Mouse (Mus musculus) megakaryocyte, adult 5-6 weeks (primary cell): Measurements from ENCODE around the gene Smim10l1. TPM values are rescaled to one million over a fixed set of nuclear protein-coding genes. Genes with fewer than 3 reads are reported as not detected.
A peak's percentile ranks its signal among the peaks of the same experiment; 100 is the strongest.

Experiments used
- ATAC-seq: 2 replicates; pipeline ENCODE4 v1.8.0; 2016; ENCODE audit warnings: mild to moderate bottlenecking, inconsistent platforms; ENCODE audit not compliant: poor library complexity, severe bottlenecking
- total RNA-seq, 2 experiments: library from RNA; stranded (forward) in 1 of 2; stranded (reverse) in 1 of 2; fragments of 153-499, 151-499 nt in 1 of 2; fragments of 221-1000, 200-1000 nt in 1 of 2; gene quantifications; 2 replicates each; pipeline versions ENCODE4 v1.2.3 to v1.2.4; 2015 to 2017

Smim10l1 gene
- total RNA-seq (2015) (30.6 and 42.4 TPM in 2 replicates), total RNA-seq (2017) (66.5 and 67.9 TPM in 2 replicates)

GRCm38 (mm10) chr6:133104609-133104921 is at the start of gene Smim10l1:
Gene Smim10l1 (plus strand): TSS chr6:133104909.
- ATAC-seq = no peak

DNA sequence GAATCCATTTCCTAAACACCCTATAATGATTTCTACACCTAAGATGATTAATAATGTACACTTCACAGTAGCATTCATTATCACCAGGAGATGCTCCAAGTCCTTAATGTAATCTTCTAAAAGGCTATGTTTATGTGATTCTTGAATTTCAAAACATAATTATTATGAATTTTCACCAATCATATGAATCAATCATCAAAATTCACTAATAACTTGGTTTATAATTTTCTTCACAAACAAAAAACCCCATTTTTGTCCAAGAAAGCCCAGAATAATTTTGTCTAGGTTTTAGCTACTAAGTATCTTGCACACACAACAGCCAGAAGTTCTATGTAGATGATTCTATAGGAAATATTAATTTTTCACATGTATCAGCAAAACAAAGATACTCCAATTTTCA is 49.0 kb upstream of the Smim10l1 start, which contains the start of gene Tas2r140:
Gene Tas2r140, minus strand, starts transcription at position 101 of the 400 bp plus-strand sequence.
- ATAC-seq = no peak

DNA sequence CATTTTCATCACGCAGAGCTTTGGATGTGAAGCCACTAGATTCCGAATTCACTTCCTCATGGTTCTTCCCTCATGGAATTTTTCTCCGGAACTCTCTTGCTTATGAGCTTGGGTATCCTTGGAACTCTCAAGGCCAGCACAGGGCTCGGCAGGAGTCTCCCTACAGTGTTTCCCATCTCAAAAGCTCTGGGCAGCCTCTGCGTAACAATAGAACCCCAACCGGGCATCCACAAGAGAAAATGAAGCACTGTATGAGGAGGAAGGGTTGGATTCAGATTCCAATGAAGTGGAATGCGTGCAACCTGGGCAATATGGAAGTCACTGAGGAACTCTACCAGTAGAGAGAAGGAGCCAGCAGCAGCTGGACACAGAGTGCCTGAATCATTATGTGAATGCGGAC is 12.5 kb upstream of the Smim10l1 start:
- ATAC-seq = no peak

DNA sequence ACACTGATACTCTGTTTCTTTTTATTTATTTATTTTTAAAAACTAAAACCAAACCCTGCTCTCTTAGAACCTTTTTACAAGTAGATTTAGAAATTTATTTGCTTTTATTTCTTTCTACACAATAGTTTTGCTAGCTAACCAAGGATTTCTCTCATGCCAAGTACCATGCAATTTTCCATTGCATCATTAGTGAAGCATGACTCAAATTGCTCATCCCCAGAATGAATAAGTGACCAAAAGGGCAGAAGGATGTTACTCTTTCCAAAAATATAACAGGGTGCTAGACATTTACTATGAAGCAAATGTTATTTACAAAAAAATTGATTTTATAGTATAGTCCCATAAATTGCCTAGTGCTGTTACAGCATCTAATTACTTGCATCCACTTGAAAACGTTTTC is 2.3 kb upstream of the Smim10l1 start:
- ATAC-seq = no peak

- ATAC-seq = peak; percentile 93
These were observed 482 bp downstream of the Smim10l1 start for GRCm38 (mm10) chr6:133104922-133105859.

Other genes with a start within 250 kb of the Smim10l1 start
- not detected in 2 replicates for gene Tas2r116, start 249.5 kb upstream of the Smim10l1 start, total RNA-seq (2015)
- not detected in 2 replicates for gene Tas2r116, start 249.5 kb upstream of the Smim10l1 start, total RNA-seq (2017)
- gene Tas2r110, start 236.9 kb upstream of the Smim10l1 start, total RNA-seq (2015) = not detected in 2 replicates
- gene Tas2r110, start 236.9 kb upstream of the Smim10l1 start, total RNA-seq (2017) = not detected in 2 replicates
- not detected in 2 replicates for gene Tas2r113, start 211.9 kb upstream of the Smim10l1 start, total RNA-seq (2015)
- gene Tas2r113, start 211.9 kb upstream of the Smim10l1 start, total RNA-seq (2017) = not detected in 2 replicates
- gene Tas2r125, start 195.3 kb upstream of the Smim10l1 start, total RNA-seq (2015) = not detected in 2 replicates
- not detected in 2 replicates for gene Tas2r125, start 195.3 kb upstream of the Smim10l1 start, total RNA-seq (2017)
- gene Tas2r129, start 153.8 kb upstream of the Smim10l1 start, total RNA-seq (2015) = not detected in 2 replicates
- not detected in 2 replicates for gene Tas2r129, start 153.8 kb upstream of the Smim10l1 start, total RNA-seq (2017)
- gene Tas2r131, start 147.0 kb upstream of the Smim10l1 start, total RNA-seq (2015) = not detected in 2 replicates
- gene Tas2r131, start 147.0 kb upstream of the Smim10l1 start, total RNA-seq (2017) = not detected in 2 replicates
- not detected in 2 replicates for gene Tas2r109, start 123.9 kb upstream of the Smim10l1 start, total RNA-seq (2015)
- not detected in 2 replicates for gene Tas2r109, start 123.9 kb upstream of the Smim10l1 start, total RNA-seq (2017)
- gene Tas2r103, start 67.8 kb upstream of the Smim10l1 start, total RNA-seq (2015) = not detected in 2 replicates
- not detected in 2 replicates for gene Tas2r103, start 67.8 kb upstream of the Smim10l1 start, total RNA-seq (2017)
- not detected in 2 replicates for gene Tas2r140, start 49.1 kb upstream of the Smim10l1 start, total RNA-seq (2015)
- gene Tas2r140, start 49.1 kb upstream of the Smim10l1 start, total RNA-seq (2017) = not detected in 2 replicates
- gene 5530400C23Rik, start 187.3 kb downstream of the Smim10l1 start, total RNA-seq (2015) = not detected in 2 replicates
- not detected in 2 replicates for gene 5530400C23Rik, start 187.3 kb downstream of the Smim10l1 start, total RNA-seq (2017)